Mouse (Mus musculus) limb, embryonic 13.5 days (tissue): Measurements from ENCODE around the gene Safb2. TPM values are rescaled to one million over a fixed set of nuclear protein-coding genes. Genes with fewer than 3 reads are reported as not detected.

Experiments
- ATAC-seq: fragments of 200-750 bp; cut with Nextera tagmentation; 2 replicates; pipeline ENCODE4 v1.8.0; 2017; ENCODE audit warnings: low read depth, moderate number of reproducible peaks, moderate TSS enrichment; ENCODE audit not compliant: low FRiP score
- H3K27ac ChIP-seq: fragments of 300-500 bp; sonication (generic); 2 replicates; pipeline ENCODE4 v1.5.1; 2015; ENCODE audit warnings: inconsistent platforms, mild to moderate bottlenecking, moderate library complexity
- H3K27me3 ChIP-seq: fragments of 300-500 bp; sonication (generic); 2 replicates; pipeline ENCODE4 v1.6.1; 2015; ENCODE audit warnings: mild to moderate bottlenecking, inconsistent platforms
- H3K36me3 ChIP-seq: fragments of 300-500 bp; sonication (generic); 2 replicates; pipeline ENCODE4 v1.6.1; 2015; ENCODE audit warnings: inconsistent platforms, mild to moderate bottlenecking, moderate library complexity
- H3K4me1 ChIP-seq: fragments of 300-500 bp; sonication (generic); 2 replicates; pipeline ENCODE4 v1.6.1; 2015; ENCODE audit warnings: inconsistent platforms
- H3K4me2 ChIP-seq: fragments of 300-500 bp; sonication (generic); replicated peaks from 2 replicates; pipeline ENCODE4 v1.6.1; 2015; ENCODE audit warnings: inconsistent platforms, mild to moderate bottlenecking, moderate library complexity
- H3K4me3 ChIP-seq: fragments of 300-500 bp; sonication (generic); 2 replicates; pipeline ENCODE4 v1.5.1; 2015; ENCODE audit warnings: moderate library complexity, mild to moderate bottlenecking, inconsistent platforms
- H3K9ac ChIP-seq: fragments of 300-500 bp; sonication (generic); 2 replicates; pipeline ENCODE4 v1.6.1; 2015; ENCODE audit warnings: mild to moderate bottlenecking, inconsistent platforms
- H3K9me3 ChIP-seq: fragments of 300-500 bp; sonication (generic); 2 replicates; pipeline ENCODE4 v1.6.1; 2016; ENCODE audit warnings: inconsistent platforms
- WGBS: fragments of 180-500 bp; shearing (Covaris S2); methylation state at CpG from one replicate; pipeline ENCODE4 v1.1.7; 2015; 5-methylcytosine and 5-hydroxymethylcytosine counted together
- polyA plus RNA-seq: library from polyadenylated mRNA; unstranded; fragments of >200 nt; fragmentation: Nextera tagmentation; extraction: Ambion mirVana; gene quantifications from 2 replicates; pipeline ENCODE4 v1.2.1, GENCODE M21; 2015

Gene Safb2
- polyA plus RNA-seq, 1 experiment from 2014 or later = 91.4 TPM

DNA sequence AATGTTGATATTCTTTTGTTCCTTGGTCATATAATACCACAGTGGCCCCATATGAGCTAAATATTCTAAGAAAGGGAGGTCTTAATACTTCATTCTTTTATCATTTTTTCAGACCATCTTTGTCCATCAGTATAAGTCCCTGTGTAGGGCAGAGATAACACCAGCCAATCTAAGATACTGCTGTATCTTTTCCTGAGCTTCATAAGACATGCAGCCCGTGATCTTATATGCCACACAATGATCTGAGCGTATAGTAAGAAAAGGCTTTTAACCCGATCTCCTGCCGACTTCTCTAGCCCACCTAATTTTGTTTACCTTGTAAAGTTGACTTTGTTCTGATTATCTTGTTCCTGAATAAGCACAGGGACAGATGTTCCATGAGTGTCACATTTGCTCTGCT lies 59.4 kb downstream of the Safb2 start:
- no peak overlapping the region for H3K9ac ChIP-seq
- 70% methylated on average over 4 of the region's 4 CpGs for WGBS
- H3K4me1 ChIP-seq = no peaks in the 10 kb centered on the region
- no peaks in the 10 kb centered on the region for H3K36me3 ChIP-seq
- H3K9me3 ChIP-seq = no peaks in the 10 kb centered on the region
- ATAC-seq = no peak
- no peak overlapping the region for H3K4me3 ChIP-seq
- H3K27ac ChIP-seq = no peak overlapping the region
- H3K4me2 ChIP-seq = no peak overlapping the region
- H3K27me3 ChIP-seq = 0 out of 2 replicates have a peak, but pooled peaks cover 2% of the 10 kb centered on the region

DNA sequence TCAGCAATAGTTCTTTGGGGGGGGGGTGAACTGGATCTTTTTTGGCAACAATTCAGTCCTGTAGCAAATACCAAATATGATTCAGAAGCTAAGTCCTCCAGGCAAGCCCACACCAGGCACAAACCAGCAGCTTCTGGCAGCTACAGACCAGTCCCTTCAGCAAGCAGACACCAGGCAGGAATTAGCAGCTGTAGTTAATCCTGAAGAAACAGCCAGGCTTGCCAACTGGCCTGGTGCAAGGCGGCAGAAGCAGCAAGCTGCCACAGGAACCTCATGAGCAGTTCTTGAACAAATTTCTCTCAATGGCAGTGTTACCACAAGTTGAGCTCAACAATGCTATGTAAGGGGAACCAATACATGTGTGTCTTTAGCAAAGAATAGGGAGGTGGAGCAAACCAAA lies 61.6 kb downstream of the Safb2 start:
- ATAC-seq = no peak
- H3K4me3 ChIP-seq = no peak overlapping the region
- WGBS = 53% methylated on average over 1 of the region's 1 CpGs
- no peaks in the 10 kb centered on the region for H3K9me3 ChIP-seq
- no peak overlapping the region for H3K9ac ChIP-seq
- no peaks in the 10 kb centered on the region for H3K4me1 ChIP-seq
- no peak overlapping the region for H3K4me2 ChIP-seq
- H3K36me3 ChIP-seq = no peaks in the 10 kb centered on the region
- 0 out of 2 replicates have a peak, but pooled peaks cover 4% of the 10 kb centered on the region for H3K27me3 ChIP-seq
- H3K27ac ChIP-seq = no peak overlapping the region

DNA sequence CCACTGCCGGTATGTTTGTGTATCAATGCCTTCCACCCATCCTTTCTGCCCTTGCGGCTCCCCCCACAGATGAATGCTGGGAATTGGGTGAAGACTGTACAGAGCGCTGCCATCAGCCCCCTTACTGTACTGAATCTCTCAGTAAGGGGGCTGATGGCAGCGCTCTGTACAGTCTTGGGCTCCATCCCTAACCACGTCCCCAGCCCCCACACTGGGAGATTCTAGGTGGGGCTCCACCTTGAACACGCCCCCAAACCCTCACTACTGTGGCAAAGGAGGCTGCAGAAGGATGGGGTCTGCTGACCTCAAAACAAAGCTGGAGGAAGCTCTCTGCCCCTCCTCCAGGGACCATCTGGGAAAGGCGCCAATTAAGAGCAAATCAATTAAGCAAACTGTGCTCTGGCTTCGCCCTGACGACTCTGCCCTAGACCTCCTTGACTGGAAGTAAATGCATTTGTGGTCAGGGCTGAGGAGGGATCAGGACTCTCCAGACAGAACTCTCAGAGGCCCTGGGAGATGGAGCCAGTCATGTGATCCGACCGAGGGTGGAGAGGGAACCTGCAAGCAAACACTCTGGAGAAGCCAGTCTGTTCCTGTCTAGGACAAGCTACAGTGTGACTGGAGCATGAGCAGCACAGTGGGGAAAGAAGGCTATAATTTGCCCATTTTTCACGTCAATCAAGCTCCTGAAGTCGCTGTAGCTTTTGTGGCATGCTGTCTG lies 68.5 kb downstream of the Safb2 start:
- Histone ChIP-seq H3K4me3 (no peak overlapping the region), H3K36me3 (no peaks in the 10 kb centered on the region), H3K9me3 (peaks cover 13% of the 10 kb centered on the region), H3K27me3 (peaks cover 59% of the 10 kb centered on the region), H3K27ac (no peak overlapping the region; the same call in 1 of the 2 replicates), H3K4me2 (peak overlapping the region; percentile 30), H3K9ac (no peak overlapping the region), H3K4me1 (peaks cover 20% of the 10 kb centered on the region)
- WGBS = 10% methylated on average over 13 of the region's 13 CpGs
- peak; percentile 45; the same call in 1 of the 2 replicates for ATAC-seq

DNA sequence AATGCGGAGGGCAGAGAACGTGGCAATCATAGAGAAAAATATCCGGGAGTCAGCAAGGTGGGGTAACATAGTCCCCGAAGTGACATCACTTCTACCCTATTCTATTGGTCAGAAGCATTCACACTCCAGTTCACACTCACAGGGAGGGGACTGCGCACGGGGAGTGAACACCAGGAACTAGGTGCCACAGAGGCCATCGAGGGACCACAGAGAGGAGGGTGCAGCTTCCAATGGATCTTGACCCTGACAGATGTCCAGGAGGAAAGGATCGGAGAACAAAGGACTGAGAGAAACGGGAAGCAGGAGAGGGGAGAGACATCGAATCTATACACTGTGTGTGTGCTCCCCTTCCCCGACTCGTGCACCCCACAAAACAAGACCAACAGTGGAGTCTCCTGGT lies 69.5 kb downstream of the Safb2 start:
- H3K4me2 ChIP-seq = no peak overlapping the region
- no peak for ATAC-seq
- H3K4me3 ChIP-seq = no peak overlapping the region
- WGBS = 48% methylated on average over 12 of the region's 12 CpGs
- no peak overlapping the region for H3K9ac ChIP-seq
- no peak overlapping the region for H3K27ac ChIP-seq
- H3K36me3 ChIP-seq = no peaks in the 10 kb centered on the region
- peaks cover 20% of the 10 kb centered on the region for H3K4me1 ChIP-seq
- peaks cover 68% of the 10 kb centered on the region for H3K27me3 ChIP-seq
- peaks cover 13% of the 10 kb centered on the region for H3K9me3 ChIP-seq

DNA sequence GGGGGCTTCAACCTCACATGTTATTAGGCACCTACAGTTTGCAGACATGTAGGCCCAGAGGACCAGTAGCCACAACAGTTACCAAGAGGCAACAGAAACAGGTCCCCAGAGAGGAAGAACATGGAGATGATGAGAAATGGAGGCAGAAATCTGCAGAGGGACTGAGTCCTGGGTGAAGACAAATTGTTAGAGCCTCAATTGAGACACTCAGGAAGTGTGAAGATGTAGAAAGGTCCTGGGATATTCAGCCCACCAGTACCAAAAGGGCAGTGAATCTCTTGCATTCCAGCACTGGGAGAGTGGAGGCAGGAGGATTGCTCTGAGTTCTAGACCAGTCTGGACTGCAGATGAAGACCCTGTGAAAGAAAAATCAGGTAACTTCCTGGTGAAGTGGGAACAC lies 70.1 kb downstream of the Safb2 start:
- peaks cover 20% of the 10 kb centered on the region for H3K4me1 ChIP-seq
- H3K9ac ChIP-seq = no peak overlapping the region
- H3K36me3 ChIP-seq = no peaks in the 10 kb centered on the region
- peaks cover 13% of the 10 kb centered on the region for H3K9me3 ChIP-seq
- no peak overlapping the region for H3K4me3 ChIP-seq
- no peak overlapping the region for H3K4me2 ChIP-seq
- no peak overlapping the region for H3K27ac ChIP-seq
- peaks cover 74% of the 10 kb centered on the region for H3K27me3 ChIP-seq
- ATAC-seq = no peak

DNA sequence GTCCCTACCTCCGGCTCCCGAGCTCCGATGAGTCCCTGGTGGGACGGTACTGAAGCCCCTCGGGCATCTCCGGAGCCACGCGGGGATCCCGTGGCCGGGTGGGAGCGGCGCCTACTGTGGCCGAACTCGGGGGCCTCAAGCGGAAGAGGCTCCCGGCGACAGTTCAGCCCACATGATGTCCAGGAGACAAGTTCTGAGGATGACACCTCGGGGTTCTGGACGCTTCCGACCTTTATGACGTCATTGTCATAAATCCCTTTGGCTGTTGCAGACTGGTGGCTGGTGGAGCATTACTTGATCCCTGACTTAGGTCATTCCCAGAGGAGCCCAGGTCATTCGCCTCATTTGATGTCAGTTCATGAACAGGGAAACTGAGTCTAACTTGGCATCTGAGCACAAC lies 72.1 kb downstream of the Safb2 start, which contains the start of gene Znrf4:
Gene Znrf4 (minus strand): TSS at position 122 of the 400 bp plus-strand sequence.
- H3K27me3 ChIP-seq = peaks cover 85% of the 10 kb centered on the region
- H3K27ac ChIP-seq = no peak within 1 kb of the TSS
- peak within 1 kb of the TSS; percentile 60 for H3K4me2 ChIP-seq
- 69% methylated on average over 22 of the region's 22 CpGs for WGBS
- peak within 1 kb of the TSS; percentile 33 for H3K4me3 ChIP-seq
- no peak for ATAC-seq
- peak within 1 kb of the TSS; percentile 35 for H3K9ac ChIP-seq
- H3K36me3 ChIP-seq = no peaks in the 10 kb centered on the region
- H3K9me3 ChIP-seq = peaks cover 13% of the 10 kb centered on the region
- H3K4me1 ChIP-seq = peaks cover 23% of the 10 kb centered on the region

DNA sequence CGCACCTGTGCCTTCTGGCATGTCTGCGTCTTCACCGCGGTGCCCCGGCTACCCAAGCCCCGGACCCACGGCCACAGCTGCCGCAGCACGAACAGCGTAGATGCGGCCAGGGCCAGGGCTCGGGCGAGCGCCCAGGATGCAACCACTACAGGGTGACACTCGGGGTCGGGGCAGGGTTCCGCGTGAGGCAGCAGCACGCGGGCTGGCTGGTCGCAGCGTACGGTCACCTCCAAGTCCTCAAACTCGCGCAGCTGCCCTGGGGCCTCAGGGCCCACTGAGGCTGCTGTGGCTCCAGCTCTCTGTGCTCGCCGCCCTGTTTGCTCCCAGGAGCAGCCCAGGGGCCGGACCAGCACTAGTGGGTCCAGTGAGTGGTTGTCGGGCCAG lies 72.7 kb downstream of the Safb2 start:
- Histone ChIP-seq H3K4me2 (peak overlapping the region; percentile 60), H3K4me1 (peaks cover 27% of the 10 kb centered on the region), H3K27ac (no peak overlapping the region), H3K36me3 (no peaks in the 10 kb centered on the region), H3K9me3 (peaks cover 10% of the 10 kb centered on the region), H3K9ac (peak overlapping the region; percentile 35), H3K27me3 (peaks cover 82% of the 10 kb centered on the region), H3K4me3 (peak overlapping the region; percentile 33)
- WGBS = 27% methylated on average over 29 of the region's 29 CpGs
- no peak for ATAC-seq

DNA sequence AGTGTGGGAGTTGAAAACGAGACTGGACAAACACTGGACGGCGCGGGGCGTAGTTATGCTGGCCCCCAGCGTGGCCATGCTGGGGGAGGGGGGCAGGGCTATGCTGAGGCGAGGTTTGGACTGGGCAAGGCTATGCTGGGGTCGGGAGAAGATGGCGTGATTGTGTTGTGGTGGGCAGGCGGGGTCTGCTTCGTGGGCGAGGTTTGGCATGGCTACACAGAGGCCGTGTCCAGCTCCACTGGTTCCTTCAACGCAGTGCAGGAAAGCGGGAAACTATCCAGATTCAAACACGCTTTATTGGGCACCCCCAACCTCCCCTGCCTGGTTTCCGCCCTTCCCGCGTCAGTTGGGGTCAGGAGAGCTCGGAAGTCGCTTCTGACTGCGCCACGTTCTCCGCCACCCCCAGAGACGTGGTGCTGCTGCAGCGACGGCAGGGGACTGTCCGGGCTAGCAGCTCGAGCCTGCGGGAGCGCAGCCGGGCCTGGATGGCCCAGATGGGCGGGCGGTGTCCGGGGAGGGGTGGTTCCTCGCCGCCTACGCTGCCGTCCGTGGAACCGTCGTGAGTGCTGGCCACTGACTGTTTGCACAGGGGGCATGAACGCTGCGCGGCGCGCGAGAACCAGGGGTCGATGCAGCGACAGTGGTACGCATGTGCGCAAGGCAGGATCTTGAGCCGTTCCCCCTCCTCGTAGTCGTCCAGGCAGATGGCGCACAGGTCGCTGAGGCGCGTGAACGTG lies 73.2 kb downstream of the Safb2 start:
- Histone ChIP-seq H3K36me3 (no peaks in the 10 kb centered on the region), H3K9ac (peak overlapping the region; percentile 35), H3K27ac (no peak overlapping the region), H3K4me3 (peak overlapping the region; percentile 33), H3K4me2 (peak overlapping the region; percentile 60), H3K9me3 (peaks cover 7% of the 10 kb centered on the region; the same call in 1 of the 2 replicates), H3K4me1 (peaks cover 29% of the 10 kb centered on the region), H3K27me3 (peaks cover 79% of the 10 kb centered on the region)
- 7% methylated on average over 60 of the region's 60 CpGs for WGBS
- no peak for ATAC-seq

Other genes starting within 250 kb of the Safb2 start
- gene Ptprs, start 108.1 kb downstream of the Safb2 start, polyA plus RNA-seq = 100 and 106 TPM in 2 replicates
- gene Znrf4, start 72.2 kb downstream of the Safb2 start, polyA plus RNA-seq = not detected in 2 replicates
- gene Gm20219, start 30.2 kb downstream of the Safb2 start, polyA plus RNA-seq = 2.5 and 2.6 TPM in 2 replicates
- gene Safb, start 240 bp upstream of the Safb2 start, polyA plus RNA-seq = 113 and 121 TPM in 2 replicates
- gene 2410015M20Rik, start 25.2 kb upstream of the Safb2 start, polyA plus RNA-seq = 226 and 230 TPM in 2 replicates
- 1,714 and 1,755 TPM in 2 replicates for gene Rpl36, start 28.8 kb upstream of the Safb2 start, polyA plus RNA-seq
- 50.7 and 53.2 TPM in 2 replicates for gene Lonp1, start 42.3 kb upstream of the Safb2 start, polyA plus RNA-seq
- gene Catsperd, start 43.6 kb upstream of the Safb2 start, polyA plus RNA-seq = 0.54 and 0.92 TPM in 2 replicates
- gene Ranbp3, start 88.7 kb upstream of the Safb2 start, polyA plus RNA-seq = 102 and 105 TPM in 2 replicates
- 431 and 434 TPM in 2 replicates for gene Ndufa11, start 133.2 kb upstream of the Safb2 start, polyA plus RNA-seq
- gene Vmac, start 133.4 kb upstream of the Safb2 start, polyA plus RNA-seq = 20.2 and 21.3 TPM in 2 replicates
- gene Nrtn, start 172.9 kb upstream of the Safb2 start, polyA plus RNA-seq = 14.1 TPM in 2 replicates
- 47.7 and 50.5 TPM in 2 replicates for gene Dus3l, start 180.2 kb upstream of the Safb2 start, polyA plus RNA-seq
- 1.4 and 1.5 TPM in 2 replicates for gene Prr22, start 185.7 kb upstream of the Safb2 start, polyA plus RNA-seq
- gene Rfx2, start 246.4 kb upstream of the Safb2 start, polyA plus RNA-seq = 4.5 and 4.9 TPM in 2 replicates